Mouse (Mus musculus) MEL (cell line): ENCODE data around the gene Gramd1a. TPM values are rescaled to one million over a fixed set of nuclear protein-coding genes. Genes with fewer than 3 reads are reported as not detected.
A peak's percentile ranks its signal among the peaks of the same experiment; 100 is the strongest.

Experiments used
- DNase-seq: peaks from one replicate; pipeline ENCODE4 v3.0.0; 2011; ENCODE audit warnings: low read depth, low spot score
- H3K27ac ChIP-seq: 2 replicates; pipeline ENCODE4 v1.5.1; 2012; ENCODE audit warnings: low read depth, mild to moderate bottlenecking, control low read depth, low read length, moderate library complexity; ENCODE audit not compliant: control insufficient read depth
- H3K27me3 ChIP-seq, 2 experiments: fragments of 150-350 bp in 1 of 2; sonication (generic) in 1 of 2; 2 replicates each; pipeline ENCODE4 v1.6.1; 2012; ENCODE audit warnings: low read length in 2 of 2, mild to moderate bottlenecking in 2 of 2, improper control_type of control experiment in 1 of 2, moderate library complexity in 1 of 2; ENCODE audit not compliant: insufficient read depth in 2 of 2, control insufficient read depth in 1 of 2
- H3K36me3 ChIP-seq, 2 experiments: 2 replicates each; pipeline ENCODE4 v1.6.1; 2012 to 2014; ENCODE audit warnings: low read length in 2 of 2, improper control_type of control experiment in 1 of 2, inconsistent platforms in 1 of 2, mild to moderate bottlenecking in 1 of 2; ENCODE audit not compliant: insufficient read depth in 2 of 2, control insufficient read depth in 1 of 2
- H3K4me1 ChIP-seq, 2 experiments: fragments of 150-350 bp in 1 of 2; sonication (generic) in 1 of 2; 2 replicates each; pipeline ENCODE4 v1.6.1; 2012; ENCODE audit warnings: low read length in 2 of 2, improper control_type of control experiment in 1 of 2, mild to moderate bottlenecking in 1 of 2; ENCODE audit not compliant: insufficient read depth in 2 of 2, control insufficient read depth in 1 of 2
- H3K4me3 ChIP-seq, 2 experiments: fragments of 150-350 bp in 1 of 2; sonication (generic) in 1 of 2; 2 replicates each; pipeline ENCODE4 v1.5.1; 2012; ENCODE audit warnings: low read depth in 2 of 2, low read length in 2 of 2, mild to moderate bottlenecking in 2 of 2, moderate library complexity in 2 of 2, control low read depth in 1 of 2, improper control_type of control experiment in 1 of 2; ENCODE audit not compliant: control insufficient read depth in 1 of 2, insufficient read depth in 1 of 2
- H3K79me2 ChIP-seq: 2 replicates; pipeline ENCODE4 v1.6.1; 2012; ENCODE audit warnings: mild to moderate bottlenecking, low read length, moderate library complexity; ENCODE audit not compliant: control insufficient read depth, poor library complexity, insufficient read depth
- H3K9ac ChIP-seq: 2 replicates; pipeline ENCODE4 v1.6.1; 2012; ENCODE audit warnings: low read depth, mild to moderate bottlenecking, control low read depth, low read length, moderate library complexity; ENCODE audit not compliant: control insufficient read depth, poor library complexity, severe bottlenecking
- H3K9me3 ChIP-seq: fragments of 150-350 bp; sonication (generic); replicated peaks from 2 replicates; pipeline ENCODE4 v1.6.1; 2012; ENCODE audit warnings: mild to moderate bottlenecking, low read length, improper control_type of control experiment, moderate library complexity; ENCODE audit not compliant: insufficient read depth
- BHLHE40 ChIP-seq: IDR thresholded peaks from 2 replicates; pipeline ENCODE4 v1.6.1; 2012; ENCODE audit warnings: low read depth, mild to moderate bottlenecking, inconsistent platforms, low read length, improper control_type of control experiment, borderline replicate concordance
- CTCF ChIP-seq, 3 experiments: IDR thresholded peaks in 2 of 3; conservative IDR thresholded peaks in 1 of 3; 2 replicates each; pipeline ENCODE4 v1.5.1; 2011 to 2012; ENCODE audit warnings: low read length in 3 of 3, low read depth in 2 of 3, mild to moderate bottlenecking in 2 of 3, improper control_type of control experiment in 1 of 3, inconsistent platforms in 1 of 3, mixed read lengths in 1 of 3, moderate library complexity in 1 of 3; ENCODE audit not compliant: control insufficient read depth in 1 of 3, insufficient read depth in 1 of 3, poor library complexity in 1 of 3, severe bottlenecking in 1 of 3
- JUND ChIP-seq: IDR thresholded peaks from 2 replicates; pipeline ENCODE4 v1.6.1; 2011; ENCODE audit warnings: low read depth, mild to moderate bottlenecking, improper control_type of control experiment, low read length
- MAX ChIP-seq: IDR thresholded peaks from 2 replicates; pipeline ENCODE4 v1.6.1; 2011; ENCODE audit warnings: low read length, improper control_type of control experiment
- MEF2A ChIP-seq: IDR thresholded peaks from 2 replicates; pipeline ENCODE4 v1.6.1; 2014; ENCODE audit warnings: low read depth, mild to moderate bottlenecking, inconsistent platforms, low read length, improper control_type of control experiment; ENCODE audit not compliant: poor library complexity, insufficient replicate concordance, severe bottlenecking; ENCODE audit errors: extremely low read depth
- MYC ChIP-seq: IDR thresholded peaks from 2 replicates; pipeline ENCODE4 v1.6.1; 2011; ENCODE audit warnings: low read depth, mild to moderate bottlenecking, low read length, improper control_type of control experiment, moderate library complexity
- POLR2A ChIP-seq, 2 experiments: IDR thresholded peaks; 2 replicates each; pipeline ENCODE4 v1.6.1; 2011 to 2012; ENCODE audit warnings: low read length in 2 of 2, mild to moderate bottlenecking in 2 of 2, control low read depth in 1 of 2, improper control_type of control experiment in 1 of 2, low read depth in 1 of 2, moderate library complexity in 1 of 2; ENCODE audit not compliant: control insufficient read depth in 1 of 2, insufficient read depth in 1 of 2, poor library complexity in 1 of 2
- POLR2AphosphoS2 ChIP-seq: IDR thresholded peaks from 2 replicates; pipeline ENCODE4 v1.6.1; 2011; ENCODE audit warnings: low read length, improper control_type of control experiment
- POLR2AphosphoS5 ChIP-seq: IDR thresholded peaks from 2 replicates; pipeline ENCODE4 v1.6.1; 2012; ENCODE audit warnings: low read depth, borderline replicate concordance, mild to moderate bottlenecking, inconsistent platforms, low read length, moderate library complexity, mixed read lengths
- RAD21 ChIP-seq: IDR thresholded peaks from 2 replicates; pipeline ENCODE4 v1.6.1; 2011; ENCODE audit warnings: mild to moderate bottlenecking, low read depth, low read length, improper control_type of control experiment
- SIN3A ChIP-seq: IDR thresholded peaks from 2 replicates; pipeline ENCODE4 v1.6.1; 2012; ENCODE audit warnings: low read length, improper control_type of control experiment, inconsistent platforms
- SMC3 ChIP-seq: IDR thresholded peaks from 2 replicates; pipeline ENCODE4 v1.6.1; 2011; ENCODE audit warnings: low read depth, low read length, improper control_type of control experiment
- TCF12 ChIP-seq: IDR thresholded peaks from 2 replicates; pipeline ENCODE4 v1.6.1; 2014; ENCODE audit warnings: low read depth, mild to moderate bottlenecking, inconsistent platforms, low read length, improper control_type of control experiment, moderate library complexity
- UBTF ChIP-seq: IDR thresholded peaks from 2 replicates; pipeline ENCODE4 v1.6.1; 2012; ENCODE audit warnings: low read depth, mild to moderate bottlenecking, inconsistent platforms, low read length, improper control_type of control experiment, moderate library complexity, borderline replicate concordance; ENCODE audit not compliant: insufficient read depth
- USF1 ChIP-seq: IDR thresholded peaks from 2 replicates; pipeline ENCODE4 v1.6.1; 2014; ENCODE audit warnings: low read depth, mild to moderate bottlenecking, inconsistent platforms, low read length, improper control_type of control experiment, moderate library complexity
- ZC3H11A ChIP-seq: IDR thresholded peaks from 2 replicates; pipeline ENCODE4 v1.6.1; 2012; ENCODE audit warnings: low read depth, mild to moderate bottlenecking, inconsistent platforms, low read length, improper control_type of control experiment
- polyA plus RNA-seq, 2 experiments: library from polyadenylated mRNA; stranded (reverse) in 1 of 2; unstranded in 1 of 2; fragments of >175 nt in 1 of 2; fragments of >200 nt in 1 of 2; gene quantifications; 2 replicates each; pipeline versions ENCODE4 v1.2.1 to v1.2.4; 2012; ENCODE audit warnings: low replicate concordance in 2 of 2, low read depth in 1 of 2; ENCODE audit not compliant: insufficient read length in 2 of 2, insufficient read depth in 1 of 2, missing spikeins in 1 of 2
- total RNA-seq: library from RNA; depleted of rRNA; stranded (reverse); fragments of 300-350 nt; gene quantifications from 2 replicates; pipeline ENCODE4 v1.2.3, GENCODE M21; 2012

Gramd1a gene
- total and polyA plus RNA-seq, 3 experiments: 21.8 to 65.7 TPM; not detected in 1

GRCm38 (mm10) chr7:31176886-31177763, 21.4 kb upstream of the Gramd1a start:
- H3K27ac ChIP-seq: no peak overlapping the region
- no peak for TF ChIP-seq TCF12
- no peak for TF ChIP-seq POLR2AphosphoS5
- TF ChIP-seq MYC: 0 out of 2 replicates have a peak, but pooled peaks have one; percentile 28
- peak; percentile 73 for TF ChIP-seq SMC3
- TF ChIP-seq RAD21: peak; percentile 82
- TF ChIP-seq MAX: peak; percentile 28; the same call in 1 of the 2 replicates
- TF ChIP-seq CTCF (IDR thresholded peaks at IDR 0.05 in 2 of 3, conservative IDR thresholded peaks at IDR 0.05 in 1 of 3; ENCODE audit: control insufficient read depth in 1 of 3, insufficient read depth in 1 of 3, low read depth in 2 of 3, low read length in 3 of 3, poor library complexity in 1 of 3, severe bottlenecking in 1 of 3): peak; percentile 79 to 89 (median 84)
- TF ChIP-seq POLR2AphosphoS2: no peak
- no peak for TF ChIP-seq UBTF
- TF ChIP-seq ZC3H11A: peak; percentile 68
- 0 out of 2 replicates have a peak, but pooled peaks have one; percentile 59 for TF ChIP-seq JUND
- peak; percentile 46; the same call in 1 of the 2 replicates for TF ChIP-seq SIN3A
- no peak for TF ChIP-seq MEF2A
- 0 out of 2 replicates have a peak, but pooled peaks have one; percentile 24 for TF ChIP-seq BHLHE40
- TF ChIP-seq, all 39 proteins: peak for 9
- Histone ChIP-seq H3K27me3 (no peaks in the 10 kb centered on the region), H3K9ac (peak overlapping the region; percentile 62), H3K79me2 (no peaks in the 10 kb centered on the region), H3K4me3 (peak overlapping the region; percentile 62 to 83), H3K9me3 (no peaks in the 10 kb centered on the region), H3K4me1 (peaks cover 0 to 9% of the 10 kb centered on the region in 2 experiments; a peak in 2 of 4 replicates), H3K36me3 (no peaks in the 10 kb centered on the region; a peak in 1 of 4 replicates)
- DNase-seq: peak; percentile 87

DNA sequence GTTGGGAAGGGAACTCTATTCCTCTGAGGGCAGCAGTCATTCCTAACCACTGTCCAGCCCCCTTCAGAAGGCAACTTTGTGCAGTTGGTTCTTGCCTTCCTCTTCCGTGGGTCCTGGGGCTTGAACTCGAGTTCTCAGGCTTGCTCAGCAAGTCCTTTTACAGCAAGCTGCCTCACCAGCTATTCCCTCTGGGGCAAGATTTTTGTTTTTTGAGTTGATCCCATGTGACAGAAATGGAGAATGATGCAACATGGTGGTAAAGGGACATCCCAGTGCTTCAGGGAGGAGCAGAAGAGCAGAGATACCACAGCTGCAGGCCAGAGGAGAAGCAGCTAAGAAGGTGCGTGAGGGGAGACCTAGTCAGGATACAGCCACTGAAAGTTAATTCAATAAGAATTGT, 19.4 kb upstream of the Gramd1a start:
- Histone ChIP-seq H3K27ac (no peak overlapping the region; the same call in 1 of the 2 replicates), H3K9ac (no peak overlapping the region), H3K79me2 (no peaks in the 10 kb centered on the region), H3K4me1 (peaks cover 0 to 9% of the 10 kb centered on the region in 2 experiments; a peak in 2 of 4 replicates), H3K27me3 (no peaks in the 10 kb centered on the region), H3K36me3 (no peaks in the 10 kb centered on the region; a peak in 1 of 4 replicates), H3K4me3 (no peak overlapping the region), H3K9me3 (no peaks in the 10 kb centered on the region)
- TF ChIP-seq USF1 (peak; percentile 46; the same call in 1 of the 2 replicates), POLR2A (IDR thresholded peaks at IDR 0.05; ENCODE audit: control insufficient read depth in 1 of 2, insufficient read depth in 1 of 2, low read depth in 1 of 2, low read length in 2 of 2, poor library complexity in 1 of 2) (no peak)
- DNase-seq: no peak
